Mouse (Mus musculus) T-helper 17 cell (primary cell): ENCODE data around the gene Polr2l.

Source experiments
- in situ Hi-C, 2 experiments: fragments of 300-600 bp; cut with MboI, MseI; formaldehyde crosslinking; loops; 1 replicate in 1 of 2; 2 replicates in 1 of 2; pipeline ENCODE4 v1.15.1; 2025; ENCODE audit warnings: high pct_unique_total_duplicates in 2 of 2

Gene Polr2l

DNA sequence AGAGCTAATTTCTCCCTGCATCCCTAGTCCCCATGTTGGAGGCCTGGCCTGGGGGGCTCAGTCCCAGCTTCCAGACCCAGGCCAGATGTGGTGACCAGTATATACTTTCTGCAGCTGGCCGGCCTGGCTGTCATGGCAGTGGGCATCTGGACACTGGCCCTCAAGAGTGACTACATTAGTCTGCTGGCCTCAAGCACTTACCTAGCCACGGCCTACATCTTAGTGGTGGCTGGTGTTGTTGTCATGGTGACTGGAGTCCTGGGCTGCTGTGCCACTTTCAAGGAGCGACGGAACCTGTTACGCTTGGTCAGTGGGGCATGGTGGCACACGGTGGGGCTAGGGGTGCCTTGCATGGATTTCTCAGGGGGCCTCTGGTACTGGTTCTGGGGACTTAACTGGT, 5.6 kb downstream of the Polr2l start:
- in situ Hi-C loops: no loop called here

DNA sequence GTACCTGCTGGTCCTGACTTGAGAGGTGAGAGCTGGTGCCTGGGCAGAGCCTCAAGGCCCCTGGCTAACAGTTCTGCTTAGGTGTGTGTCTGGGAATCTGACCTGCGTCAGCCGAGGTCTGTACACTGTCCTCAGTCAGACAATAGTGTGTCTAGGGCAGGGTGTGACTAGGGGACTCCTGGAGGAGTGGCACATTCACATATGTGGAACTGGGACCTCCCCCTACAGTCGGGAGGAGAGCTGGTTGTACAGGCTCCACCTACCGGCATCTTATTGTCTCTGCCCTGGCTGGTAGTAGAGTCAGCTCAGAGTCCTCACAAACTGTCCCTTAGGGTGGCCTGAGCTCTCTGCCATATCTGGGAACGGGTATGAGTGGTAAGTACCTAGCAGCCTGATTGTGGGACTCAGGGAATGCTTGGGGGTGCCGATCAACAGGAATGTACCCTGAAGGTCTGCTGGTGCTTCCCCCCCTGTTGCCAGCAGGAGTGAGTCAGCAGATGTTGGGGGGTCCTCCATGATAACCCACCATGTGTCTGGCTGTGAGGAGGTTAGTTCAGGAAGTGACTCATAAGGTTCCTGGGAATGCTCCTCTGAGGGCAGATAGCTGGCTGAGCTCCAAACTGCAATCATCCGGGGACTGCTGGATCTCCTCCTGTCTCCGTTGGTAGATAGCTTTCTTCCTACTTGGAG, 6.3 kb downstream of the Polr2l start:
- in situ Hi-C loops: no loop called here

DNA sequence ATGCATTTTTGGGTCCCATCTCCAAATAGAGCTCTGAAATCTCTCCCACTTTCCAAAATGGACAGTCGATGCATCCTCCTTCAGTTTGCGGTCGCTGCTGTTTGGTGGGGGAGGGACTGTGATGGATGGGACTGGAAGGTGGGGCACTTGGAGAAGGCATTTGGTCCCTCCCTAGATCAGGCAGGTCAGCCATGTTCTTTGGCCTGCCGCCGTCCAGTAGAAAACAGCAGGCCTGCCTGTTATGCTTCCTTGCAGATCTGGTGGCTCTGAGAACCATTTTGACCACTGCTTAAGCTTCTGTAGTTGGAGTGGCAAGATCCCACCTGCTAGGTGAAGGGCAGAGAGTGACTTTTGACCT, 6.8 kb downstream of the Polr2l start:
- in situ Hi-C loops: no loop called here

DNA sequence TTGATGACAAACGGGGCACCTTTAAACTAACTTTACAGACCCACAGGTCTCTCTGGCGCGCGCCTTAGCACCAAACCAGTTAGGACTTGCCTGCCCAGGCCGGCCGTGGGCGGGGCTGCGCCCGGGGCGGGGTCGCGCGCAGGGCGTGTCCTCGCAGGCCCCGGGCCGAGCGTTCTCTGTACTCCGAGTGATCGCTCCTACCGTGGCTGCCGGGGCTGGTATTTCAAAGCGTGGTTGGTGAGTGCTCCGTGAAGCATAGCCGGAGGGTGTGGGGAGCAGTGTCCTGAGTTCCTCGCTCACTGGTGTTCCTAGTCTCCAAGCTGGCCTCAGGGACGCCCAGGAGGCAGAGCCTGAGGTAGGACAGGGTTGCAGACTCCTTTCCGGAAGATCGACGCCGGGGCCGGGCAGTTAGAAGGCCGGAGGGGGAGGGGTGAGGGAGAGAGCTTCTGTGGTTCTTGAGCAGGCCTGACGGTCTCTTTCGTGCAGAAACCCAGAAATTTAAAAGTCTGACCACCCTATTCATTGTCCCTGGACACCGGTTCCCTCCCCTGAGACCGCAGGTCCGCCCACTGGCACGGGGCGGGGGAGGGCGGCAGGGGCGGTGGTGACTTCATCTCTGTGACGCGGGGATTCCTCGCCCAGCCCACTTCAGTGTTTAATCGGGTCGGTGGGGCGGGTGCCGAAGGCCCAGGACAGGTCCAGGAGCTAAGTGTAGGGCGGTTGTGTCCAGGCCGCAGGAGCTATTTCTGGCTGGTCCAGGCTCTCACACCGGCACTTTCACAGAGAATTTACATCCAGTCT, 7.5 kb downstream of the Polr2l start, which contains the start of gene Cd151:
Cd151 (plus strand) TSS at position 163 of the 801 bp plus-strand sequence.
- in situ Hi-C loops: no loop called here

DNA sequence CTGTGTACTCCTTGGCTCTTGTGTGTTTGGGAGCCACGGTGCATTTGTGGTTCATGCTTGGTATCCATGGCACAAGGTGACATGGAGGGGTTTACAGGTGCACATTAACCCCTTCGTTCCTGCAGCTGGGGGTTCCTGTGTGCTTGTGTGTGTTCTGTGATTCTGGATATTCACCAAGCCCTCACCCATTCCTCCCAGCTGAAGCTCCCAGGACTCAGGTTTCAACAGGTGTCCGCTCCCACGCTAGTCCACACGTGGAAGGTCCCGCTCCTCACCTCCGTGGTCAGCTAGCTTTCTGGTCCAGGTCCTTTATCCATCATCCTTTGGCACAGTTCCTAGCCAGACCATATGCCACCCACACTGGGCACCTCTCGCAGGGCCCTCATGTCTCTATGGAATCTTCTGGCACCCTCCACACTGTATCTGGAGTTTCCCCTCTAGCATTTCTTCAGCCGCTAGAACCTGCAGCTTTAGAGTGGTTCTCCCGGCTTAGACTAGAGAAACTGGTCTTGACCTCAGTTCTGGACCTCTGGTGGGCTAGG, 8.3 kb downstream of the Polr2l start:
- in situ Hi-C loops: no loop called here

DNA sequence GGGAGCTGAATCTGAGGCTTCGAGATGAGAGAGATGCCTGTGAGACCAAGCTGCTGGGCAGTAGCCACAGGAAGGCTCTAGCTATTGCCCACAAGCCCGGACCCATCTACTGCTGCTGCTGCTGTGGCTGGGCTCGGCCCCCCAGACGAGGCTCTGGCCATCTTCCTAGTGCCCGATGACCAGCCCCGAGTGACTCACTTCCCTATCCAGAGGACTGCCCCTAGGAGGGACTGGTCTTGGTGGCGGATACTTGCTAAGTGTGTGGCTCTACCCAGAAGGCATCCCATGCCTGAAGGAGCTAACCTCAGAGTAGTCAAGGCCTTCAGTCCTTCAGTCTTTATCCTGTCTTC, 8.9 kb downstream of the Polr2l start:
- in situ Hi-C loops: no loop called here

DNA sequence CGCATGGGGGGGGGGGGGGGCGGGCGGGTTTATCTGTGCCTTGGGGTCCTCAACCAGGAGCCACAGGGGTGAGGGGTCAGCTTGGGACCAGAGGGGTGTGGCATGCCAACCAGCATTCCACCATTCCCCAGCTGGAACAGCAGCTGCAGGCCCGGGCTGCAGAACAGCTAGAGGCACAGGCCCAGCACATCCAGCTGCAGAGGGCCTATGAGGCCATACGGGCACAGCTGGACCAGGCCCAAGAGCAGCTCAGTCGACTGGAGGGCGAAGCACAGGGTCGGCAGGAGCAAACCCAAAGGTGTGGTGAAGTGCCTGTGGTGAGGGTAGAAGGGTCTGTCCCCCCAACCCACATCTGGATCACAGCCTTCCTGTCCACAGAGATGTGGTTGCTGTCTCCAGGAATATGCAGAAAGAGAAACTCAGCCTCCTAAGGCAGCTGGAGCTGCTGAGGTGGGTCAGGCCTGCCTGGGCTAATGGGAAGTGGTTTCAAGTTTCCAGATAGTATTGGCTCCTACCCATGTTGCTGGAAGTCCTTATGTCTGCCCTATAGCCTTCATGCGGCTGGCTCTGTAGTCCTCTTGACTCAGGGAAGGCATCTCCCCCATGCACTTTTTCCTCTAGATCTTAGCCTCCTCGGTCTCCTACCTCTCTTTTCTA, 9.4 kb downstream of the Polr2l start:
- in situ Hi-C loops: no loop called here

DNA sequence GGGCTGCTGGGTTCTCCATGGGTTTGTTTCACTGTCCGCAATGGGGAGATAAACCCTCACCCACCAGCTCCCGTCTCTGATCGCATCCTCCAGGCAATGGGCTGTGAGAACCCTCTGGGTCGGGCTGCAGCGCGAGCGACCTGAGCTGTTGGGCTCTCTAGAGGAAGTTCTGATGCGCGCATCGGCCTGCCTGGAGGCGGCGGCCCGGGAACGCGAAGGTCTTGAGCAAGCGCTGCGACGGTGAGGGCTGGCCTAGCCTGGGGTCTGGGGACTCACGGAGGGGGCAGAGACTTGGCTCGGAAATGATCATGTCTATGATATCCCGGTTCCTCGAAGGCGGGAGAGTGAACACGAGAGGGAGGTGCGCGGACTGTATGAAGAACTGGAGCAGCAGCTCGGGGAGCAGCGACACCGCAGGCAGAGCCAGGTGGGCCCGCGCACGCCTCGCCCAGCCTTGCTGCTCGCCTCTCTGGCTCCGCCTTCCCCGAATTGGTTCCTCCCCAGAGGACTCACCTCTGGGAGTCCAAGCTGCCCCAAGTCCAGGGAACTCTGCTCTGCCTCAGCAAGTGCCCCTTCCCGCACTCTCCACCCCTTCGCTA, 10.2 kb downstream of the Polr2l start:
- in situ Hi-C loops: no loop called here

DNA sequence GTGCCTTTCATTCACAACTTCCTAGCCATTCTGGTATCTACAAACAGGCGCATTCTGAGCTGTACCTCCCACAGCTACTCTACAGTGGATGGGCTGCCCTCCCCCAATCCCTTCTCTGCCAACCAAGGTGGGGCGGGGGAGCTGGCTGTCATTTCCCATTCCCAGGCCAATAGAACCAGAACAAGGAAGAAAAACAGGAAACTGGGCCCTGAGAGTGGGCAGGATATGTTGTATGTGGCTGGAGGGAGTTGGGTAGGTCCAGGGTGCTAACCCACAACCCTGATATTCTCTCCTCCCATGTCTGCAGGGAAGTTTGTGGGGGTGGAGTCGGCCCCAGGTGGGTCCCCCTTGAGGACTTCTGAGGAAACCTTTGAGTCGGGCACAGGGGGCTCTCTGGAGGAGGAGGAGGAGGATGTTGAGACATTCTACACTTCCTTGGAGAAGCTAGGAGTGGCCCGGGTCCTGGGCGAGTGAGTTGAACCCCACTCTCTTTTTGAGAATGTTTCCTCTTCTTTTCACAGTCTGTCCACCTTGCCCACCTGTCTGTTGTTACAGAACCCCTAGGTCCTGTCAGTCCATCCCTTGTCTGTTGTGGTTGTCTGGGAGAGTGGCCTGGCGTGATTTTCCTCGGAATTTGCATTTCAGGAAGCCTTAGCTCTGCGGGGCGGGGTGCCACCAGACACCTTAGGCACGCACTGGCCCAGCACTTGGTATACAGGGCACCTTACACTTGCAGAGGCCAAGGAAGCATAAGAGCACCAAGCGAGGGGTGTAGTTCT, 10.9 kb downstream of the Polr2l start:
- in situ Hi-C loops: no loop called here

DNA sequence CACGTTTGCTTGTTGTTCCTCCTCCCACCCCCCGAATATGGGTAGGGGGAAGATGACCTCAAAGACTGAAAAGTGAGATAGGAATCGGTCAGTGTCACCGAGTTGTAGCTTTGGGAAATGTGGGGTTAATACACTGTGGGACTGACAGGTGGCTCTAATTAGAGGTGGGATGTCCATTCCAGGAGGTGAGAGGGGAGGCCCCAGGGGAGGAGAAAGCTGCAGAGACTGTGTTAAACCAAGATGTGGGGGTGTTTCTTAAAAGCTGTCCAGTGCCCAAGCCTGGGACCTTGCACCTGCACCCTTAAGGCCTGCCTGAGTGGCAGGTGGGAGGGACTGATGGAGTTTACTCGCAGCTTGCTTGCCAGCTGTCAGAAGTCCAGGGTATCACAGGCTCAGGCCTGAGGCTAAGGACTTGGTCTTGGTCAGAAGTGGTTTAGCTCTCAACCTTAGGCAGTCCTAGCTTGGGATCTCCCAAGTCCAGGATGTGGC, 12.6 kb downstream of the Polr2l start:
- in situ Hi-C loops: no loop called here

DNA sequence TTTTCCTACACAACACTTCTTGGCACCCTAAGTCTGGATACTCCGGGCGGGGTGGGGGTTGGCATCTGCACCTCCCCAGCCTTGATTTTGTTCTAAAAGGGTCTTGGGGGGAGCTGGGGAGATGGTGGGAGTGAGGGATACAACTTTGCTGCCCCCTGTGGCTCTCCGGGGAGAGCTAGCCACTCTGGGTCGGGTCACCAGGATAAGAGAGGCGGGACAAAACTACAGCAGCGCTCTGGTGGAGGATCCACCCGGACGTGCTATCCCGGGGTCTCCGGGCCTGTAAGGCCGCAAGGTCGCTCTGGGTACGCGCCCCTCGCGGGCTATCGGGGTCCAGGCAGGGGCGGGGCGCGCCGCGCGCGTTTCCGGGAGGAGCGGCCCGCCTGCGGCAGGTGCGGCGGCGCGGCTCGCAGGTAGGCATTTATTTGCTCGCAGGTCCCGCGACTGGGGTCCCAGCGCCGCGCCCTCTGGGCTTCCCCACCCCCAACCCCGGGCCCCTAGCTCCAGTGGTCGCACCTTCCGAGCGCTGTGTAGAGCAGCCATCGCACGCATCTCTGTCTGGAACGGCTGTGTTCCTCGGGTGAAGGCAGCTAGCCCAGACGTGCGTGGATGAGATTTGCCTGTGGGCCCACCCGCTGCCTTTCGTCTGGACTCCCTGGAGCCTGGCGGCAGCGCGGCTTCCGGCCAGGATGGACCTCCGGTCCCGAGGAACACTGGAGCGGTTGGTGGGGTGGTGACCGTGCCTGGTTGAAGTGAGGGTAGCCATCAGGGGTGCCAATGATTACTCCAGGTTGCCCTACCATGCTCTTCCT, 13.2 kb downstream of the Polr2l start:
- in situ Hi-C loops: no loop called here

DNA sequence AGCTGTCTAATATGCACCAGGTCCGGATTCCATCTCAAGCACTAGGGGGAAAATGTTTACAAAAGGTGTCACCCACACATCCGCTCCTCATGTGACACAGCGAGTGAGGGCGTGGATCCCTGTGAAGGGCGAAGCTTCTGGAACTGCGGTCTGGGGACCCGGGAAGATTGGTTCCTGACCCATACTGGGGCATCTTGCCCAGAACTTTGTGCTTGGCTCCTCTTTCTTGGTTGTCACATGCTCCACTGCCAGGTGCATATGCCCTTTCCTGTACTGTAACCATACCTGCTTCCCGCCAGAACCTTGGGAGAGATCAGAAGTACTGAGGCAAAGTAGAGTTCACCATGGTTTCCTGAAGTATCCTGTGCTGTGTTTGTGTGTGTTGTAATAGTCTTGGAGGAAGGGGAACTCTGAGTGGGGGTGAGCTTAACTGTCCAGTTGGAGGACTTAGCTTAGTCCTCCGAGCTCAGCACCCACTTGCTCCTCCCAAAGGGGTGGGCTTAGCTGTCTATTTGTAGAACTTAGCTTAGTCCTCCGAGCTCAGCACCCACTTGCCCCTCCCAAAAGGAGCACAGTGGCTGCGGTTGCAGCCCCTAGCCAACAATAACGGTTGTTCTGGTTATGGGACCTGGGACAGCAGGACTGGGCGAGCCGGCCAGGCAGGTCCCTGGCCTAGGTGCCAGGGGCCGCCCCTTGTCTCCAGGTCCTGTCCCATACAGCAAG, 14.4 kb downstream of the Polr2l start, which contains the start of gene Cracr2b:
Cracr2b (plus strand) TSS at position 704 of the 723 bp plus-strand sequence.
- in situ Hi-C loops: no loop called here

DNA sequence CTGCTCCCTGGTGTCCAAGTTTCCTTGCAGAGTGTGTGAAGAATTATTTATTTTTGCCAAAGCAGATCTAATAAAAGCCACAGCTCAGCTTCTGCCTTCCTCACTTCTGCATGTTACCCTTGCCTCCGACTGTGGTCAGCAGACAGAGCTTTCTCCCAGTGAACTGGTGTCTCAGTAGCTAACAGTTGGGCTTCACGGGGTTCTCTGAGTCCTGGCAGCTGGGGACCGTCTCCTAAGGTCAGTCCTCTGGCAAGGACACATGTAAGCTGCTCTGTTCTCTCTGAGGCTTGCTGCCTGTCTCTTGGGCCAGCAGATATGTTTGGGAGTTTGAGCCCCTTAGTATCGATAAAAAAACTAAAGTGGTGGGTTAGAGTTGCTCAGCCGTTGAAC, 14.9 kb downstream of the Polr2l start:
- in situ Hi-C loops: no loop called here

DNA sequence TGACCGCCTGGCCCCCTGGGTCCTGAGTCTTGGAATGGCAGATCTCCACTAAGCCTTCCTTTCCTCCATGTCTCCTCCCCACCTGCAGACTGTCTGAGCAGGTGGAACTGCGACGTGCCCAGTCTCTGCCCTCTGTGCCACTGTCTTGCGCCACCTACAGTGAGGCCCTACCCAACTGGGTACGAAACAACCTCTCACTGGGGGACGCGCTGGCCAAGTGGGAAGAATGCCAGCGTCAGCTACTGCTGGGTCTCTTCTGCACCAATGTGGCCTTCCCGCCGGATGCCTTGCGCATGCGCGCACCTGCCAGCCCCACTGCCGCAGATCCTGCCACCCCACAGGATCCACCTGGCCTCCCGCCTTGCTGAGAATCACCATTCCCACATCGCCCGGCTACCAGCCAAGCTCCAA, 15.6 kb downstream of the Polr2l start:
- in situ Hi-C loops: loop anchor here in 1 of 2 experiments (5.0 kb wide), 1 partner anchor 47 kb away; the partner anchor contains the start of gene Gatd1

DNA sequence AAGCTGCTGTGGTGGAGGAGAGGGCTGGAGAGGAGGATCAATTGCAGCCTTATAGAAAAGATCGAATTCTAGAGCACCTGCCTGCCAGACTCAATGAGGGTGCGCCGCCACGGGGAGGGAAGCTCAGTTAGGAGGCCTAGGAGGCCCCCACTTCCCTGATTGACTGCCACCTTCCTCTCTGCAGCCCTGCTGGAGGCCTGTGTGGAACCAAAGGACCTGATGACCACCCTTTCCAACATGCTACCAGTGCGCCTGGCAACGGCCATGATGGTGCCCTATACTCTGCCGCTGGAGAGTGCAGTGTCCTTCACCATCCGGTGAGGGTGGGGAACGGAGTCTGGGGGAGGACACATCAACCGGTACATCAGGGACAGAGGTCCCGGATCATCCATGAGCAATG, 16.3 kb downstream of the Polr2l start:
- in situ Hi-C loops: loop anchor here in 1 of 2 experiments (5.0 kb wide), 1 partner anchor 46 kb away; the partner anchor contains the start of gene Gatd1

DNA sequence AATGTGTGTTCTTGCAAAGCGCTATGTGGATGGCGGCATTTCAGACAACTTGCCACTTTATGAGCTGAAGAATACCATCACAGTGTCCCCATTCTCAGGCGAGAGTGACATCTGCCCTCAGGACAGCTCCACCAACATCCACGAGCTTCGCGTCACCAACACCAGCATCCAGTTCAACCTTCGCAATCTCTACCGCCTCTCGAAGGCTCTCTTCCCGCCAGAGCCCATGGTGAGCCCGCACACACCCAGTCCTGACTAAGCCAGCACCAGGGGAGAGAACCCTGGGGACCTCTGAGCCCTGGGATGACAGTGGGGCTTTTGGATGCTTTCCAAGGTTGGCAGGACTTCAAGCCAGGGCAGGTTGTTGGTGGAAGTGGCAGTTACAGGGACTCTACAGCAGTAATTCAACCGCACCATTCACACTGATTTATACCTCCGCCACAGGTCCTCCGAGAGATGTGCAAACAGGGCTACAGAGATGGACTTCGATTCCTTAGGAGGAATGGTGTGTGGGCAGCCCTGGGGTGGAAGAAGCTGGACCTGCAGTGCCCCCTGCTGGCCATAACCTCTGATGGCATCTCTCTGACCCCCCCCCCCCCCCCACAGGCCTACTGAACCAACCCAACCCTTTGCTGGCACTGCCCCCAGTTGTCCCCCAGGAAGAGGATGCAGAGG, 16.8 kb downstream of the Polr2l start:
- in situ Hi-C loops: loop anchor here in 1 of 2 experiments (5.0 kb wide), 1 partner anchor 46 kb away; the partner anchor contains the start of gene Gatd1

DNA sequence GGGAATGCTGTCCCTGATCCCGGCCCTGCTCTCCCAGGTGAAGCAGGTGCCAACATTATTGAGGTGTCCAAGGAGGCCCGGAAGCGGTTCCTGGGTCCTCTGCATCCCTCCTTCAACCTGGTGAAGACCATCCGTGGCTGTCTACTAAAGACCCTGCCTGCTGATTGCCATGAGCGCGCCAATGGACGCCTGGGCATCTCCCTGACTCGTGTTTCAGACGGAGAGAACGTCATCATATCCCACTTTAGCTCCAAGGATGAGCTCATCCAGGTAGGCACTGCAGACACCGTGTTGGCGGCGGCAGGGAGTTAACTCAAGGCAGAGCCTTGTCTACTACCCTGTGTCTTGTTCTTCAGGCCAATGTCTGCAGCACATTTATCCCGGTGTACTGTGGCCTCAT, 17.7 kb downstream of the Polr2l start:
- in situ Hi-C loops: loop anchor here in 1 of 2 experiments (5.0 kb wide), 1 partner anchor 45 kb away; the partner anchor contains the start of gene Gatd1

DNA sequence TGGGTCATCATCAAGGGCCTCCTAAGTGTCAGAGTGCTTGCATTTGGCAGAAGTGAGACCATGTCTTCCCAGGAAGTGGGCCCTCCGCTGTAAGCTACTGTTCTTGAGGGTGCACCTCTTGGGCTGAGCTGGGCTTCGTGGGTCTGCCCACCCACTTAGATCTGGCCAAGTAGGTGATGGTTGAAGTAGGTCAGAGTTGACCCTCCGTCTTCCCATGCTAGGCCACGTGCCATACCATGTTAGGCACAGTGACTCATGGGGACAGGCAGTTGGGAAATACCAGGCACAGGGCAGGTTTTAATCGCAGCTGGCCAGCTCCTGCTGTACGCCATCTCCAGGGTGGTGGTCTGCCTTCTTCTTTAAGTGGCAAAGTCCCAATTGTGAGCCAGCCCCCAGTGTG, 18.2 kb downstream of the Polr2l start:
- in situ Hi-C loops: loop anchor here in 1 of 2 experiments (5.0 kb wide), 1 partner anchor 44 kb away; the partner anchor contains the start of gene Gatd1
